Mouse (Mus musculus): ENCODE measurements around the gene Fosl1. TPM values are rescaled to one million over a fixed set of nuclear protein-coding genes. Genes with fewer than 3 reads are reported as not detected.
A peak's percentile ranks its signal among the peaks of the same experiment; 100 is the strongest.

The Fosl1 gene
- polyA plus RNA-seq, 1 experiment = not detected

GRCm38 (mm10) chr19:5414534-5414957, 32.8 kb upstream of the Fosl1 start:
- no peak for DNase-seq (ENCODE audit: low read depth)
- TF ChIP-seq CTCF (IDR thresholded peaks at IDR 0.05; ENCODE audit: borderline replicate concordance, extremely low read depth, insufficient read depth, insufficient read length) = no peak
- no peak for TF ChIP-seq POLR2A (IDR thresholded peaks at IDR 0.05; ENCODE audit: borderline replicate concordance, extremely low read depth, insufficient read depth, insufficient read length, poor library complexity, severe bottlenecking)

GRCm38 (mm10) chr19:5418750-5419466, 28.4 kb upstream of the Fosl1 start:
- TF ChIP-seq POLR2A (IDR thresholded peaks at IDR 0.05; ENCODE audit: borderline replicate concordance, extremely low read depth, insufficient read depth, insufficient read length, poor library complexity, severe bottlenecking) (no peak), CTCF (IDR thresholded peaks at IDR 0.05; ENCODE audit: borderline replicate concordance, extremely low read depth, insufficient read depth, insufficient read length) (no peak)
- DNase-seq (ENCODE audit: low read depth) = no peak

- TF ChIP-seq POLR2A (IDR thresholded peaks at IDR 0.05; ENCODE audit: borderline replicate concordance, extremely low read depth, insufficient read depth, insufficient read length, poor library complexity, severe bottlenecking) (no peak), CTCF (IDR thresholded peaks at IDR 0.05; ENCODE audit: borderline replicate concordance, extremely low read depth, insufficient read depth, insufficient read length) (no peak)
- DNase-seq (ENCODE audit: low read depth) = no peak
Measured at GRCm38 (mm10) chr19:5419630-5420029, 27.7 kb upstream of the Fosl1 start.

- TF ChIP-seq POLR2A (IDR thresholded peaks at IDR 0.05; ENCODE audit: borderline replicate concordance, extremely low read depth, insufficient read depth, insufficient read length, poor library complexity, severe bottlenecking) = no peak
- TF ChIP-seq CTCF (IDR thresholded peaks at IDR 0.05; ENCODE audit: borderline replicate concordance, extremely low read depth, insufficient read depth, insufficient read length) = no peak
- DNase-seq (ENCODE audit: low read depth) = no peak
Measured at GRCm38 (mm10) chr19:5420579-5420978, 26.8 kb upstream of the Fosl1 start.

- DNase-seq (ENCODE audit: low read depth) = no peak
- TF ChIP-seq CTCF (IDR thresholded peaks at IDR 0.05; ENCODE audit: borderline replicate concordance, extremely low read depth, insufficient read depth, insufficient read length) = no peak
- no peak for TF ChIP-seq POLR2A (IDR thresholded peaks at IDR 0.05; ENCODE audit: borderline replicate concordance, extremely low read depth, insufficient read depth, insufficient read length, poor library complexity, severe bottlenecking)
Measured at GRCm38 (mm10) chr19:5421784-5422183, 25.6 kb upstream of the Fosl1 start.

- TF ChIP-seq CTCF (IDR thresholded peaks at IDR 0.05; ENCODE audit: borderline replicate concordance, extremely low read depth, insufficient read depth, insufficient read length) = no peak
- no peak for DNase-seq (ENCODE audit: low read depth)
Measured at GRCm38 (mm10) chr19:5422267-5422666, 25.1 kb upstream of the Fosl1 start.

- TF ChIP-seq POLR2A (IDR thresholded peaks at IDR 0.05; ENCODE audit: borderline replicate concordance, extremely low read depth, insufficient read depth, insufficient read length, poor library complexity, severe bottlenecking) = no peak
- TF ChIP-seq CTCF (IDR thresholded peaks at IDR 0.05; ENCODE audit: borderline replicate concordance, extremely low read depth, insufficient read depth, insufficient read length) = no peak
Measured at GRCm38 (mm10) chr19:5422895-5423443, 24.4 kb upstream of the Fosl1 start.

GRCm38 (mm10) chr19:5423561-5423960, 23.8 kb upstream of the Fosl1 start:
- DNase-seq (ENCODE audit: low read depth) = no peak
- no peak for TF ChIP-seq POLR2A (IDR thresholded peaks at IDR 0.05; ENCODE audit: borderline replicate concordance, extremely low read depth, insufficient read depth, insufficient read length, poor library complexity, severe bottlenecking)

More at GRCm38 (mm10) chr19:5422895-5423443, 24.4 kb upstream of the Fosl1 start:
- DNase-seq (ENCODE audit: low read depth) = no peak

GRCm38 (mm10) chr19:5424092-5424781, 23.1 kb upstream of the Fosl1 start:
- TF ChIP-seq POLR2A (IDR thresholded peaks at IDR 0.05; ENCODE audit: borderline replicate concordance, extremely low read depth, insufficient read depth, insufficient read length, poor library complexity, severe bottlenecking) = peak; percentile 64; the same call in 1 of the 2 replicates
- no peak for TF ChIP-seq CTCF (IDR thresholded peaks at IDR 0.05; ENCODE audit: borderline replicate concordance, extremely low read depth, insufficient read depth, insufficient read length)
- DNase-seq (ENCODE audit: low read depth) = peak; percentile 75

GRCm38 (mm10) chr19:5424782-5425741, 22.3 kb upstream of the Fosl1 start, which contains the start of the genes Drap1 and AI837181:
Gene Drap1, minus strand, starts transcription at chr19:5424979.
Gene AI837181, plus strand, starts transcription at chr19:5425144.
- TF ChIP-seq CTCF (IDR thresholded peaks at IDR 0.05; ENCODE audit: borderline replicate concordance, extremely low read depth, insufficient read depth, insufficient read length) (no peak), POLR2A (IDR thresholded peaks at IDR 0.05; ENCODE audit: borderline replicate concordance, extremely low read depth, insufficient read depth, insufficient read length, poor library complexity, severe bottlenecking) (0 out of 2 replicates have a peak, but pooled peaks have one; percentile 24)

More at GRCm38 (mm10) chr19:5424782-5425741, 22.3 kb upstream of the Fosl1 start, which contains the start of the genes Drap1 and AI837181:
- peak; percentile 99 for DNase-seq (ENCODE audit: low read depth)

Data from brain, embryonic 14.5 days (tissue).